Mouse (Mus musculus) forebrain, embryonic 16.5 days (tissue): ENCODE measurements around the gene Cdt1. TPM values are rescaled to one million over a fixed set of nuclear protein-coding genes. Genes with fewer than 3 reads are reported as not detected.

ENCODE experiments used
- ATAC-seq: fragments of 200-750 bp; cut with Nextera tagmentation; 2 replicates; pipeline ENCODE4 v1.8.0; 2017; ENCODE audit warnings: mild to moderate bottlenecking, moderate library complexity
- H3K27ac ChIP-seq: fragments of 300-500 bp; sonication (generic); 2 replicates; pipeline ENCODE4 v1.5.1; 2014; ENCODE audit warnings: low read length, control low read depth
- H3K27me3 ChIP-seq: fragments of 300-500 bp; sonication (generic); replicated peaks from 2 replicates; pipeline ENCODE4 v1.6.1; 2014; ENCODE audit warnings: low read length; ENCODE audit not compliant: control insufficient read depth, insufficient read depth
- H3K36me3 ChIP-seq: fragments of 300-500 bp; sonication (generic); 2 replicates; pipeline ENCODE4 v1.6.1; 2014; ENCODE audit not compliant: control insufficient read depth, insufficient read depth
- H3K4me1 ChIP-seq: fragments of 300-500 bp; sonication (generic); replicated peaks from 2 replicates; pipeline ENCODE4 v1.6.1; 2014; ENCODE audit warnings: low read length; ENCODE audit not compliant: control insufficient read depth, insufficient read depth
- H3K4me2 ChIP-seq: fragments of 300-500 bp; sonication (generic); 2 replicates; pipeline ENCODE4 v1.6.1; 2014; ENCODE audit warnings: mild to moderate bottlenecking, low read length, control low read depth
- H3K4me3 ChIP-seq: fragments of 300-500 bp; sonication (generic); replicated peaks from 2 replicates; pipeline ENCODE4 v1.5.1; 2014; ENCODE audit warnings: mild to moderate bottlenecking, low read length, control low read depth
- H3K9ac ChIP-seq: fragments of 300-500 bp; sonication (generic); replicated peaks from 2 replicates; pipeline ENCODE4 v1.6.1; 2014; ENCODE audit warnings: low read depth, low read length, control low read depth
- H3K9me3 ChIP-seq: fragments of 300-500 bp; sonication (generic); 2 replicates; pipeline ENCODE4 v1.6.1; 2016; ENCODE audit warnings: low read length; ENCODE audit not compliant: control insufficient read depth
- WGBS: fragments of 180-500 bp; shearing (Covaris S2); extraction: QIAGEN DNeasy Blood & Tissue Kit; methylation state at CpG from one replicate; pipeline ENCODE4 v1.1.7; 2014; 5-methylcytosine and 5-hydroxymethylcytosine counted together
- polyA plus RNA-seq: library from polyadenylated mRNA; unstranded; fragments of >200 nt; fragmentation: Nextera tagmentation; extraction: Ambion mirVana; gene quantifications from 2 replicates; pipeline ENCODE4 v1.2.1, GENCODE M21; 2015

Gene Cdt1
- polyA plus RNA-seq, 1 experiment from 2014 or later = 12.0 TPM

GRCm38 (mm10) chr8:122593240-122593639 lies 25.4 kb downstream of the Cdt1 start:
- Histone ChIP-seq H3K4me3 (no peak overlapping the region), H3K27ac (no peak overlapping the region), H3K27me3 (no peaks in the 10 kb centered on the region), H3K4me1 (no peaks in the 10 kb centered on the region), H3K9me3 (no peaks in the 10 kb centered on the region), H3K9ac (no peak overlapping the region), H3K36me3 (no peaks in the 10 kb centered on the region), H3K4me2 (no peak overlapping the region)
- 78% methylated on average over 12 of the region's 12 CpGs for WGBS
- no peak for ATAC-seq

DNA sequence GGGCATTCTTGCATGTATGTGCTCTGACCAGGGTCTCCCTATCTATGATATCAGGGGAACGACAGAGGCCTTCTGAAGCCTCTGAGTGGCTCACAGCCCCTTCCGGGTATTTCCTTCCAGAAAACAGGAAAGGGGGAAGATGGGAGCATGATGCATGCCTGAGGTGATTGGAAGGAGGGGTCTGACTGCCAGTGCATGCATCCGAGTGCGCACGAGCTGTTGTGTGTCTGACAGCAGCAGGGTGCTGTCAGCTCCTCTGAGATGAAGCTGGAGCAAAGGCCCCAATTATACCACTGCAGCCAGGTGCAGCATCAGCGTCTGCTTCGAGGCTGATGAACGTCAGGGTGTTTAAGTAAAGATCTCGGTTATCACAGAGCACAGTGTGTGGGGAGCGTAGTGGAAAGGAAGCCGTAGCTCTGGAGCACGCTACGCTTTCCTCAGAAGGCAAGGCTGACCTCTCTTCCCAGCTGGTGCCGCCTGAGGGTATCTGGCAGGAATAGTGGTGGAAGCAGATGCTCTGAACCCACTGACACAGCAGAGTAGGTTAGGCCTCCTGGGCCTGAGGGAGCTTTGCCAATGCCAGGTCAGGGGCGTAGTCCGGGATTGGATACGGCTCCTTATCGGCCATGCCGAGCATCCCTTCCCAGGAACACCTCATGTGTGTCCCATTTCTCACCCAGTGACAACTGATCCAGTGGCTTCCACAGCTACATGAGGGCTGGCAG lies 26.1 kb downstream of the Cdt1 start:
- Histone ChIP-seq H3K27me3 (no peaks in the 10 kb centered on the region), H3K4me3 (no peak overlapping the region), H3K9ac (no peak overlapping the region), H3K4me1 (no peaks in the 10 kb centered on the region), H3K9me3 (no peaks in the 10 kb centered on the region), H3K4me2 (no peak overlapping the region), H3K36me3 (no peaks in the 10 kb centered on the region), H3K27ac (peak overlapping the region; percentile 6)
- 75% methylated on average over 19 of the region's 19 CpGs for WGBS
- ATAC-seq = peak; percentile 36; the same call in 1 of the 2 replicates

DNA sequence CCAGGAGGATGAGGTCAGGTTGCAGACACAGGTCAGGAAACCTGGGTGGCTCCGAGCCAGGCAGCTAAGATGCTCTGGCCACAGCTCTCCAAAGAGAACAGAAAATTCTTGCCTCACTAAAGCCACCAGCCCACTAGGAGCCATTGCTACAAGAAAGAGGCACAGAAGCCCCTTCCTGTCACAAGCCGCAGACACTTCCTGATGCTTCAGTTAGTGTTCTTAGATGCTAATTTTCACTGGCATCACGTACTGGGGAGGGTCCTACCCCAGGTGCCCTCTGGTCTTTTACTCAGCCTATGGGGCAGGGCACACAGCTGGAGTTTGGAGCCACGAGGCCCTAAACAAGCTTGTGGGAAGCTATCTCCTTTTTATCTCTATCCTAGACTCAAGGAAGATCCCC lies 28.2 kb downstream of the Cdt1 start:
- WGBS = 57% methylated on average over 4 of the region's 4 CpGs
- no peaks in the 10 kb centered on the region for H3K4me1 ChIP-seq
- no peak for ATAC-seq
- H3K27ac ChIP-seq = no peak overlapping the region
- H3K9ac ChIP-seq = no peak overlapping the region
- no peaks in the 10 kb centered on the region for H3K27me3 ChIP-seq
- H3K9me3 ChIP-seq = no peaks in the 10 kb centered on the region
- no peak overlapping the region for H3K4me3 ChIP-seq
- H3K4me2 ChIP-seq = no peak overlapping the region
- H3K36me3 ChIP-seq = no peaks in the 10 kb centered on the region

DNA sequence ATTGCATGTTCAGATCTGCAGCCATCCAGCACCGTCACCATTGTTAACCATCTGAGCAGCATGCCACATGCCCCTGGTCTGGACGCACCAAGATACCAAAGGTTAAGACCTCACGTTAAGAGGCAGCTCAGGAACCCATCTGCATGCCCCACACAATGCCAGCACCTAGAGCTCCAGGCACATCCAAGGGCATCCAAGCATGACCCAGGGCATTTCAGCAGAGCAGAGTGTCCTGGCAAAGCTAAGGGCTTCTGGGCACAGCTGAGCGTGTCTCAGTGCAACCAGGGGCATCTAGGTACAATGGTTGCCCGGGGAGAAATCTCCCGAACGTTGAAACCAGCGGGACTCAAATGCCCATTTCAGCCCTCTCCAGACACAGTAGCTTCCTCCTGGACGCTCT lies 32.9 kb downstream of the Cdt1 start:
- Histone ChIP-seq H3K9ac (no peak overlapping the region), H3K27me3 (no peaks in the 10 kb centered on the region), H3K4me3 (no peak overlapping the region), H3K4me2 (no peak overlapping the region), H3K36me3 (no peaks in the 10 kb centered on the region), H3K27ac (no peak overlapping the region), H3K9me3 (no peaks in the 10 kb centered on the region), H3K4me1 (no peaks in the 10 kb centered on the region)
- WGBS = 91% methylated on average over 9 of the region's 9 CpGs
- no peak for ATAC-seq

DNA sequence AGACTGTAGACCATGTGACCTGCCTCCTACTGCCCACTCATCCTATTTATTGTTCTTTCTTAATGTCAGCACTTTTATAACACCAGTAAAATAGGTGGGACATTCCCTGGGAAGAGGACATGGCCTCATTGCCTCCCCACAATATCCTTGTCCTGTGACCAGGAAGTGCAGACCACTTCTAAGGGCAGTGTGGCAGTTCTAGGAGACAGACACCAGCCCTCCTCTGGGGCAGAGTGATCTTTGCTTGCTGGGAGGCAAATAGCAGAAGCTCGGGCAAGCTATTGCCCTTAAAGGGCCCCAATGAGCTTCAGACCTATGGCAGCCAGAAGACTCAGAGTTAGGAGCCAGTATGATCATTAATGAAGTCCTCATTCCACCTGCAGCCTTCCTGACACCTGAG lies 36.8 kb downstream of the Cdt1 start:
- Histone ChIP-seq H3K27ac (no peak overlapping the region), H3K4me1 (no peaks in the 10 kb centered on the region), H3K4me2 (no peak overlapping the region), H3K36me3 (no peaks in the 10 kb centered on the region), H3K4me3 (no peak overlapping the region), H3K9me3 (no peaks in the 10 kb centered on the region), H3K27me3 (no peaks in the 10 kb centered on the region), H3K9ac (no peak overlapping the region)
- WGBS = 89% methylated on average over 1 of the region's 1 CpGs
- no peak for ATAC-seq

DNA sequence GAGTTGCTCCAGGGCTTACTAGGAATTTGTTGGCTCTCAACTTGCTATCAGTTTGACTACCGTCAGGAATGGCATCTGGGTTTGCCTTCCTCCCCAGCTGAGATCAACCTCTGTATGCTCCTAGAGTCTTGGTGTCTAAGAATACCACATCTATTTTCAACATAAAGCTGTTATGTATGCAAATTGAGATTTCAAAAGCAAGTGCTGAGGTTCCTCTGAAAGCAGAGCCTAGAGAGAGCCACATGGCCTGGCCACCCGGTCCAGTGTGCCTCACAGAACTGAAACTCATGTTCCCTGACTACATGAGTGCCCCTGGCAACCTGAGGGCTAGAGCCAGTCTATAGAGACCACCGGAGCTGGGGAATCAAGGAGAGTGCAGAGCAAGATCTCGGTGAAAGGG lies 37.6 kb downstream of the Cdt1 start:
- Histone ChIP-seq H3K4me2 (no peak overlapping the region), H3K27me3 (no peaks in the 10 kb centered on the region), H3K9ac (no peak overlapping the region), H3K4me3 (no peak overlapping the region), H3K27ac (no peak overlapping the region), H3K9me3 (no peaks in the 10 kb centered on the region), H3K4me1 (peaks cover 1% of the 10 kb centered on the region), H3K36me3 (no peaks in the 10 kb centered on the region)
- 77% methylated on average over 4 of the region's 4 CpGs for WGBS
- no peak for ATAC-seq

DNA sequence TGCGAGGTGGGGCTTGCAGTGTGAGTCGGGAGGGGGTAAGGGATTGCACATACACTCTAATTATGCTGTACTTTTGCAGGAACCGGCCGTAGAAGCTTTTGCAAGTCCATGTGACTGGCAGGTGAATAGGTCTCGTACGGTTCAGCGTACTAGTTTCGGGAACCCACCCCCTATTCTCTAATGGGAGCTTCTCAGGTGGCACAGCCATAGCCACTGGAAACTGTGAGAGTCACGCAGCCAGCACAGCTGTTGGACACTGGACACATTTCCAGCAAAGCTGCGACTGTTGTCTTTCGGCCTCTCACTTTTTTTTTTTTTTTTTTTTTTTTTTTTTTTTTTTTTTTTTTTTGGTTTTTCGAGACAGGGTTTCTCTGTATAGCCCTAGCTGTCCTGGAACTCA lies 39.0 kb downstream of the Cdt1 start:
- ATAC-seq = no peak
- WGBS = 77% methylated on average over 11 of the region's 12 CpGs

DNA sequence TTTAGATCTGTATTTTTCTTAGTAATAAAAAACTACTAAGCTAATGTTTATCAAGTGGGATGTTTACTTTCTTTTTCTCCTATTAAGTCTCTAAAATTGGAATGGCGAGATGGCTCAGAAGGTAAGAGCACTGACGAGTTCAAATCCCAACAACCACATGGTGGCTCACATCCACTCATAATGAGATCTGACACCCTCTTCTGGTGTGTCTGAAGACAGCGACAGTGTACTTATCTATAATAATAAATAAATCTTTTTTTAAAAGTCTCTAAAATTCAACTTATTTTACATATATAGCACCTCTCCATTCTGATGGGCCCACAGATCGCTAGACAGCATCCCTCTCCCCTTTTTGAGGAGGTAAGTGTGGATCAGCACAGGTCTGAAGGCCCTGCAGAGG lies 42.4 kb downstream of the Cdt1 start:
- Histone ChIP-seq H3K27me3 (no peaks in the 10 kb centered on the region), H3K9me3 (no peaks in the 10 kb centered on the region), H3K36me3 (no peaks in the 10 kb centered on the region), H3K9ac (no peak overlapping the region), H3K4me1 (peaks cover 16% of the 10 kb centered on the region), H3K4me3 (no peak overlapping the region), H3K4me2 (peak overlapping the region; percentile 63), H3K27ac (no peak overlapping the region)
- WGBS = 56% methylated on average over 4 of the region's 4 CpGs
- ATAC-seq = no peak

More for the DNA sequence above, 39.0 kb downstream of the Cdt1 start:
- H3K36me3 ChIP-seq = no peaks in the 10 kb centered on the region
- H3K9me3 ChIP-seq = no peaks in the 10 kb centered on the region
- no peak overlapping the region for H3K9ac ChIP-seq
- no peak overlapping the region for H3K27ac ChIP-seq
- H3K4me3 ChIP-seq = no peak overlapping the region
- H3K27me3 ChIP-seq = no peaks in the 10 kb centered on the region
- H3K4me1 ChIP-seq = peaks cover 8% of the 10 kb centered on the region
- no peak overlapping the region for H3K4me2 ChIP-seq

DNA sequence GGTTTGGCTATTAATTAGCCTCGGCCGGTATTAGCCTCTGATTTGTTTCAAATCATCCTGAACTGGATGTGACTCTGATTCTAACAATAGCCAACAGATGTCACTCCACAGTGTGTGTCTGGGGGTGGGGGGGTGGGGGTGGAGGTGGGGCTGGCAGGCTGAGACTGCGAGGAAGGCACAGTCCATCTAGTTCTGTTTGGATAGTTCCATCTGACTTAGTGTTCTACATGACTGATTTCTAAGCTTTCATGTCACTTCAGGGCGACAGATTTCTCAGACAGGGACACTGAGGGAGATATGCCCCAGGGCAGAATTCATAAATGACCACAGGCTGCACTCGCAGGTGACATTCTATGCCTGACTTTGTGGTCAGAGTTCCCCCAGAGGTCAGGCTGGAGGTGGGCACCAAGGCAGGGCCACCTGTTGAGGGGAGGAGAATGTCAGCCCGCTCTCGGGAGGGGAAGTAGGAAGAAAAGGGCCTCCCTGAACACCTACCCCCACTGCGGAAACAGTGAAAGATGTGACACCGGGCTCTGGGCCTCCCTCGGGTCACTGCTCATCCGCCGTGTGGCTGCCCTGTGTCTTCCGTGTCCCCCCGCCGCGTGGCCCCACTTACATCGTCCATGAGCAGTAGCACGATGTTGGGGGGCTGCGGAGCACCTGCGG lies 42.9 kb downstream of the Cdt1 start:
- Histone ChIP-seq H3K27ac (no peak overlapping the region; the same call in 1 of the 2 replicates), H3K4me3 (peak overlapping the region; percentile 62), H3K9me3 (no peaks in the 10 kb centered on the region), H3K27me3 (no peaks in the 10 kb centered on the region), H3K36me3 (no peaks in the 10 kb centered on the region), H3K9ac (peak overlapping the region; percentile 58), H3K4me2 (peak overlapping the region; percentile 63), H3K4me1 (peaks cover 16% of the 10 kb centered on the region)
- WGBS = 1% methylated on average over 20 of the region's 20 CpGs
- ATAC-seq = peak; percentile 11; the same call in 1 of the 2 replicates
